Mouse (Mus musculus): ENCODE data around the gene Robo2.

DNA sequence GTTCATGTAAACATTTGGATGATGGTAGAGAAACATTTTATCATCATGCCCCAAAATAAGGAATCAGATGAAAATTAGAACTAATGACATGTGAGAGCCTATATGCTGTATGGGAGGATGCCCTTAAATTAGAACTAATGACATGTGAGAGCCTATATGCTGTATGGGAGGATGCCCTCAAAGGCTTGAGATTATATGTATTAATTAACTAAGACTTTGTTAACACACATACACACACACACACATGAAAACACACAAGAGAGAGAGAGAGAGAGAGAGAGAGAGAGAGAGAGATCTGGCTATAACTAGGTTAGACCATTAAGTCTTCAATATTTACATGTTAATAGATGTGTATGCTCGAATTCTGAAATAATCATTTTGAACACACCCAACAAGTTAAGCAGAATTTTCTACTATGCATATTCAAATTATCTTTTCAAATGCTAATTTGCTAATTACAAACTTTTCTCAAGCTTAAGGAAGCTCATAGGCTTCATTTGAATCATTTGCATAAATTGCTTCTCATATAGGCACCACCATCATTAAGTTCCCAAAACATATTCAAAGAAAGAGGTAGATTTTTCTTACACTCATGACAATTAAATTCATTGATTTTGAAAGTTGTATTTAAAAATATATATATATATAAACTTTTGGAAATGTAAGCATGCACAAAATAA, 211.5 kb downstream of the Robo2 start:
- TF ChIP-seq POLR2A (IDR thresholded peaks at IDR 0.05; ENCODE audit: borderline replicate concordance, low read depth, low read length) (no peak), CTCF (IDR thresholded peaks at IDR 0.05; ENCODE audit: low read depth, low read length) (no peak)
